Mouse (Mus musculus) left cerebral cortex, adult 11 months (tissue): ENCODE measurements around the gene Gm11939.
"Not testable (repeated sequence)": the region's sequence is repeated elsewhere in the genome, so short reads cannot be mapped to it uniquely, and the experiment has no call there.

Experiments
- DNase-seq: peaks from one replicate; pipeline ENCODE4 v3.0.0; 2022; ENCODE audit warnings: low spot score

The Gm11939 gene

GRCm38 (mm10) chr11:99559366-99559765, at the start of gene Gm11939:
TSS of gene Gm11939 (minus strand) at chr11:99559466.
- no peak for DNase-seq

- not testable (repeated sequence) for DNase-seq
These were observed 43.9 kb upstream of the Gm11939 start, which contains the start of gene Gm11938 for GRCm38 (mm10) chr11:99603208-99603607. TSS of gene Gm11938 (minus strand) at chr11:99603308.

GRCm38 (mm10) chr11:99597742-99598141, 38.5 kb upstream of the Gm11939 start, which contains the start of gene Krtap9-3:
TSS of gene Krtap9-3 (minus strand) at chr11:99598105.
- DNase-seq = not testable (repeated sequence)

- DNase-seq = no peak
These were observed 31.7 kb upstream of the Gm11939 start, which contains the start of gene Krtap1-3 for GRCm38 (mm10) chr11:99590981-99591380. TSS of gene Krtap1-3 (minus strand) at chr11:99591339.

- no peak for DNase-seq
These were observed 25.8 kb upstream of the Gm11939 start for GRCm38 (mm10) chr11:99585096-99585495.

DNA sequence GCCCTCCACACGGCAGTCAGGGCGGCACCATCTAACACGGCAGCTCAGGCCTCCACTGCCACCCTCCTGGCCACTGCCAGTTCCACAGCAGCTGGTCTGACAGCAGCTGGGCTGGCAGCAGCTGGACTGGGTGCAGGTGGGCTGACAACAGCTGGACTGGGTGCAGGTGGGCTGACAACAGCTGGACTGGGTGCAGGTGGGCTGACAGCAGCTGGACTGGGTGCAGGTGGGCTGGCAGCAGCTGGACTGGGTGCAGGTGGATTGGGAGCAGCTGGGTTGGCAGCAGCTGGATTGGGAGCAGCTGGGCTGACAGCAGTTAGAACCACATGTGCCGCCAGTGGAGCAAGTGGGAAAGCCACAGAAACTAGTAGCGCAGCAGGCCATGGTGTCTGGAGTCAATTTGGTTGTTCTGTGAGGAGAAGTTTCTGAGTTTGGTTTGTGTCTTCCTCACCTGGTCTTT, 24.0 kb upstream of the Gm11939 start, which contains the start of gene Krtap1-4:
Krtap1-4 (minus strand) TSS at position 410 of the 460 bp plus-strand sequence.
- DNase-seq = no peak

DNA sequence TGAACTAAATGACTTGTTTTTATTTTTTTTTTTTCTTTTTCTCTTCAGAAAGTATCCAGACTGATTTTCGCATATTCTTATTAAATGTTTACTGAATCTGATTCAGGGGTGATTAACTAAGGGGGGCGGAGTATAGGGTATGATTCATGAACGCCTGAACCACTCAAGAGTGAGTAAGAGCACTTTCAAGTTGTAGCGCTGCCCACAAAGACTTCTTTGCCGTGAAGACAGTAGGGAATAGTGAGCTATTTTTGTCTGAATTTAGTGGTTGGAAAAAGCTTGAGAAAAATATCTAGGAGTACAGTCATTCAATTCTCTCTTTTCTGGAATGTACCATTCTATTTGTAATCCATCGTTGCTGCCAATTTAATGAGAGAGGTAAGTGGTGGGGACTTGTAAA, 22.3 kb upstream of the Gm11939 start:
- no peak for DNase-seq

DNA sequence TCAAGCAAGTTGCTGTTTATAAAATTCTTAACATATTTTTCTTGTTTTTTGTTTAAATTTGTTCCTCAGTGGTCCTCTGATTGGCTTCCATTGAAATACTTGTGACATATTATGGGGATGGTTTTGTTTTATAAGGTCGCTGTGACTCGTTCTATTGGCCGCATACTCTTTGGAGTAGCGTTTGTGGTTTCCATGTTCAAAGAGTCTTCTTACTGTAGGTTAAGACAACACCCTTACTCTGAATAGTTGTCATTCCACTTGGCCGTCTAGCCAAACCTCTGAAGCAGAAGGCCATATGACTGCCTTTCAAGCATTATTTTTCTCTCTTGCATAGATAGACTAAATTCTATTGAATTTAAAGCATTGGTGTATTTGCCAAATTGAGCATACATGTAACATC, 21.8 kb upstream of the Gm11939 start:
- no peak for DNase-seq

DNA sequence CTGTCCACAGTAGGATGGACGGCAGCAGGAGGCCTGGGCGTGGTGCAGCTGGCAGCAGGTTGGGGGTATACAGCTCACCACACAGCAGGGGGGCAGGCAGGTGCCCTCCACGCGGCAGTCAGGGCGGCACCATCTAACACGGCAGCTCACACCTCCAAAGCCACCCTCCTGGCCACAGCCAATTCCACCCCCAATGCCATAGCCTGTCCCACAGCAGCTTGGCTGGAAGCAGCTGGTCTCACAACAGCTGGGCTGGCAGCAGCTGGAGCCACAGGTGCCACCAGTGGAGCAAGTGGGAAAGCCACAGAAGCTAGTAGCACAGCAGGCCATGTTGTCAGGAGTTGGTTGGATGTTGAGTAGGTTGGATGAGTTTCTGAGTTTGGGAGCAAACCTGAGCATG, 21.4 kb upstream of the Gm11939 start, which contains the start of gene Krtap1-5:
Krtap1-5 (minus strand) TSS at position 381 of the 400 bp plus-strand sequence.
- DNase-seq = no peak

- DNase-seq = no peak
These were observed 14.8 kb upstream of the Gm11939 start for GRCm38 (mm10) chr11:99574106-99574505.

- no peak for DNase-seq
These were observed 13.9 kb upstream of the Gm11939 start for GRCm38 (mm10) chr11:99573164-99573563.

DNA sequence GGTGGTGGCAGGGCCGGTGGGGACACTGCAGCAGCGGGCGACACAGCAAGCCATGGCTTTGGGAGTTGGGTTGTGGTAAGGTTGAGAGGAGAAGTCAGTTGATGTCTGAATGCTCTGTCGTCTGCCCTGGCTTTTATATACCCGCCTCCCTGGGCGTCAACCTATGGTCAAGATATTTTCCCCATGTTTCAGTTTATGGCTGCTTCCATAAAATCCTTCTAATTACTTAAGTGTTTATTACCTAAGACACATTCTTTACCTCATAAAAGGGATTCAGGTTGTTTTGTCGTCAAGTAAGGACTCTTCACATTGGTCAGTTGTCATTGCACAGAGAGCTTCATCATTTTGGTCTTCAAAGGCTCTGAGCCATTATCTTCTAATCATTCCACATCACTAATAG, 7.3 kb upstream of the Gm11939 start, which contains the start of gene Krtap3-1:
Krtap3-1 (minus strand) TSS at position 101 of the 400 bp plus-strand sequence.
- no peak for DNase-seq

DNA sequence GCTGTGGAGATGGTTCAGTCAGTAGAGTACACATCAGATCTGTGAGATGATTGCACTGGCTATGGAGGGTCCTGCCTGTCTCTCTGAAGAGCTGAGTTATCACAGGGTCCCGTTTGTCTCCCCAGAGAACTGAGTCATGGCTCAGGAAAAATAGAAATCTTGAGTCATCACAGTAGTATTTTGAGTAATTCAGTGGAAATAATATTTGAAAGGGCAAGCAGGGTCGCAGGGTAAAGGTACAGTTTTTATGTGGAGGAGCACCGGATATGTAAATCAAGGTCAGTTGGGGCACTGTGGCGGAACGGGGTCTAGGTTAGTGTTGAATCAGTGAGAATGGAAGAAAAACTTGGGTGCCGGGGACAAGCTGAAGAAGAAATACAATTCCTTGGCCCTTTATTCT, 3.3 kb upstream of the Gm11939 start:
- DNase-seq = no peak

GRCm38 (mm10) chr11:99557976-99558745, 1.1 kb downstream of the Gm11939 start:
- no peak for DNase-seq

- no peak for DNase-seq
These were observed 2.5 kb downstream of the Gm11939 start, which contains the start of gene Krtap3-2 for GRCm38 (mm10) chr11:99556753-99557152. TSS of gene Krtap3-2 (minus strand) at chr11:99556853.

GRCm38 (mm10) chr11:99556195-99556594, 3.1 kb downstream of the Gm11939 start:
- DNase-seq = no peak

DNA sequence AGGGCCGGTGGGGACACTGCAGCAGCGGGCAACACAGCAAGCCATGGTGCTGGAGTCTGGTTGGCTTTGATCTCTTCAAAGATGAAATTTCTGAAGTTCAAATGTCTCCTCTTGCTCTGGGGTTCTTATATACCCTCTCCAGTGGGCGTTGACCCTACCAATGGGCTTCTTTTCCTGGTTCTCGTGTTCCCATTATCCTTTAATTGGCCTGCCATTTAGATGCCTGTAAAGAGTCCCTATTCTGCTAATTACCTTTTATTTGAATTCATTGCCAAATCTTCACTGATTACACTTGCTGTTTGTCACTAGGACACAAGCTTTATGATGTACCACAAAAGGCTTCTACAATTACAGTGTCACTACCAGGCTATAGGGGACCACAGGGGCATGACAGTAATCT, 8.5 kb downstream of the Gm11939 start, which contains the start of gene Krtap3-3:
Krtap3-3 (minus strand) TSS at position 101 of the 400 bp plus-strand sequence.
- DNase-seq = no peak

GRCm38 (mm10) chr11:99547892-99548291, 11.4 kb downstream of the Gm11939 start:
- DNase-seq = no peak

GRCm38 (mm10) chr11:99539721-99540120, 19.5 kb downstream of the Gm11939 start:
- peak; percentile 41 for DNase-seq

DNA sequence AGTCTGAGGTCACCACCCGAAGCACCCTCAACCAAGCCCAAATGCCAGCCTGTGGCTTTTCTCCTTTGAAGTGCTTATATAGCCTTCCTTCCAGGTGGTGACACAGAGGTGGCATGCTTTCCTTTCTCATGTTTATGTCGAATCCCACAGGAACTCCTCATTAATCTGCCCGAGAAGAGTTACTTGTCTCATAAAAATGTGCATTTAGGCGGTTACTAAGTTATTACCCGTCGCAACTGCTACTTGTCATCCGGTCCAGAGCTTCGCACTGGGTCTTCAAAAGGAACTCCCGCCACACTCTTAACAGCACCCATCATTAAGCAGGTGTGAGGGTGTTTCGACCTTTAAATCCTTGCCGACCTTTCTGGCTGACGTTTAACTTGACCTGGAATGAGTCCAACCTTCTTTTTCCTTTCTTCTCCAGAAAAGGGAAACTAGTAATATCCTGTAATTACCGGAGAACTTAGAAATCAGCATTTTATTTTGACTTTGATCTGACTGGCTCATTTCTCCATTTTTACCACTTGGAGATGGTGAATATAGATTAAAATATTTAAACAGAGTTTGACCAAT, 37.9 kb downstream of the Gm11939 start, which contains the start of gene Krt39:
Krt39 (minus strand) TSS at position 51 of the 573 bp plus-strand sequence.
- no peak for DNase-seq

DNA sequence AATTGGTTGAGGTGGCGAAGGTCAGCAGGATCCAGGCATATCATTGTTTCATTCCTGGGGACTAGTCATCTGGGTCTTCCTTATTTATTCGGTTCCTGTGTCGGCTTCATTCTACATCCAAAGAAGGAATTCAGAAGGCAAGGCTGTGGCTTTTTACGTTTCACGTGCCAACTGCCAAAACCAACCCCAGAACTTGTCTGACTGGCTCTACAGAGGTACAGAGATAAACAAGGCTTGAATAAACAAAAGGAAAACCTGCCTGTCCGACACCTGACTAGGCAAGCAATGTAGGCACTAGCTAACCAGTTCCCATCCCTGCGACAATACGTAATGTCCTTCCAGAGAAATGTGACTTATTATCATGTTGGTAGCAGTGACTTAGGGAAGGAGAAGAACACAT, 45.2 kb downstream of the Gm11939 start:
- no peak for DNase-seq
